Mouse (Mus musculus) heart, embryonic 16.5 days (tissue): ENCODE measurements around the gene Zfp617. TPM values are rescaled to one million over a fixed set of nuclear protein-coding genes. Genes with fewer than 3 reads are reported as not detected.

Source experiments
- polyA plus RNA-seq: library from polyadenylated mRNA; unstranded; fragments of >200 nt; fragmentation: Nextera tagmentation; extraction: Ambion mirVana; gene quantifications from 2 replicates; pipeline ENCODE4 v1.2.1, GENCODE M21; 2015

The Zfp617 gene
- polyA plus RNA-seq, 1 experiment from 2014 or later = 26.4 TPM

Other genes with a start within 250 kb of the Zfp617 start
- gene Unc13a, start 236.9 kb upstream of the Zfp617 start, polyA plus RNA-seq = 0.47 and 0.72 TPM in 2 replicates
- 9.9 and 11.3 TPM in 2 replicates for gene Jak3, start 232.3 kb upstream of the Zfp617 start, polyA plus RNA-seq
- gene Insl3, start 219.4 kb upstream of the Zfp617 start, polyA plus RNA-seq = 2.1 and 3.4 TPM in 2 replicates
- gene B3gnt3, start 206.8 kb upstream of the Zfp617 start, polyA plus RNA-seq = 4.0 and 4.3 TPM in 2 replicates
- 7.6 and 20.4 TPM in 2 replicates for gene Fcho1, start 182.9 kb upstream of the Zfp617 start, polyA plus RNA-seq
- 4.5 and 6.1 TPM in 2 replicates for gene Zfp709, start 26.6 kb upstream of the Zfp617 start, polyA plus RNA-seq
- 2.8 and 2.9 TPM in 2 replicates for gene Zfp882, start within 50 bp of the Zfp617 start, polyA plus RNA-seq
- 10.6 and 12.5 TPM in 2 replicates for gene Zfp961, start 42.4 kb downstream of the Zfp617 start, polyA plus RNA-seq
- 0.74 and 1.8 TPM in 2 replicates for gene Cyp4f18, start 101.0 kb downstream of the Zfp617 start, polyA plus RNA-seq
- gene Olfr372, start 132.6 kb downstream of the Zfp617 start, polyA plus RNA-seq = not detected in 2 replicates
- gene Olfr373, start 174.5 kb downstream of the Zfp617 start, polyA plus RNA-seq = not detected in 2 replicates
- 0.04 TPM in 1 of 2 replicates, not detected in the other for gene Olfr374, start 198.4 kb downstream of the Zfp617 start, polyA plus RNA-seq
- gene Tpm4, start 226.3 kb downstream of the Zfp617 start, polyA plus RNA-seq = 351 and 381 TPM in 2 replicates